Mouse (Mus musculus) frontal cortex, postnatal 14 days (tissue): ENCODE results near the gene Ccnt2.
A peak's percentile ranks its signal among the peaks of the same experiment; 100 is the strongest.
"Not testable (repeated sequence)": the region's sequence is repeated elsewhere in the genome, so short reads cannot be mapped to it uniquely, and the experiment has no call there.

Experiments
- DNase-seq, 2 experiments: peaks; one replicate each; pipeline ENCODE4 v3.0.0; 2022; ENCODE audit warnings: low spot score in 2 of 2

Gene Ccnt2

DNA sequence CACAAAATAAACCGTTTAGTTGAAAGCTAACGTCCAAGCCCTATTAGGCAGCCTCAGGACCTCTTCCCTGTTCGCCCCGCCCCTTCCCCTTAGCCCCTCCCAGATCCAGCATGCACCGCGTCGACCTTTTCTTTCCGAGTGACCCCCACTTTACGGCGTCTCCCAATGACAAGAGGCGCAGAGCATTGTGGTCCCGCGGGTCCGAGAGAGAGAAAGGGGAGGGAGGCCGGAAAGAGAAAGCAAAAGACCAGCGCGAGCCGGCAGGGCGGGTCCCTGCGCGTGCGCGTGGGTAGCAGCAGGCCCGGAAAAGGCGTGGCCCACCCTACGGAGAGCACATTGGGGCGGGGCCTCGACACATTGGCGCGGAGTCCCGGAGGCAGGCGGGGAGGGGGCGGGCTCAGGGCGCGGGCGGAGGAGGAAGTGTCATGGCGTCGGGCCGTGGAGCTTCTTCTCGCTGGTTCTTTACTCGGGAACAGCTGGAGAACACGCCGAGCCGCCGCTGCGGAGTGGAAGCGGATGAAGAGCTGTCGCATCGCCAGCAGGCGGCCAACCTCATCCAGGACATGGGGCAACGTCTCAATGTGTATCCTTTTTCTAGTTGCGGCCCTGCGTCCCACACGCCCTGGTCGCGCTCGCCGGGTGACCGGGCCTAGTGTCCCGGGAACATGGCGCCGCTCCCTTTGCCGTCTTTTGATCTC is at the start of gene Ccnt2:
TSS of gene Ccnt2 (plus strand) at position 362 of the 698 bp plus-strand sequence.
- peak; percentile 98 to 99 for DNase-seq

DNA sequence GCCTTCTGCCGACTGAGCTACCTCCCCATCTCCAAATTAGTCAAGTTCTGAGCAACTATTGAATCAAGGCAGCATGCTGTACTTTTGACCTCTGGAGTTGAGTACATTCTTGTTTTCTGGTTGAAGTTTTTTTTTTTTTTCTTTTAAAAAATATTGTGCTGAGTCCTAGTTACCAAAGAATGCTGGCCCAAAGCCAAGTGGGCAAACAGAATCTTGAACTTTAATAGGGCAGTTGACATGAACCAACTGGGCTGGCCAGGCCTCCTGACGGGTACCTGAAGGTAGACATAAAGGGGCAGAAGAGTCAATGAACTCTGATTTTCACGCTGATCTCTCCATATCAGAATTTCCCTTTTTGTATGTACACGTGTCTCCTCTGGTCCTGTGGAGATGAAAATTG is 44.9 kb upstream of the Ccnt2 start, which contains the start of gene Acmsd:
TSS of gene Acmsd (plus strand) at position 318 of the 400 bp plus-strand sequence.
- DNase-seq, result no peak

DNA sequence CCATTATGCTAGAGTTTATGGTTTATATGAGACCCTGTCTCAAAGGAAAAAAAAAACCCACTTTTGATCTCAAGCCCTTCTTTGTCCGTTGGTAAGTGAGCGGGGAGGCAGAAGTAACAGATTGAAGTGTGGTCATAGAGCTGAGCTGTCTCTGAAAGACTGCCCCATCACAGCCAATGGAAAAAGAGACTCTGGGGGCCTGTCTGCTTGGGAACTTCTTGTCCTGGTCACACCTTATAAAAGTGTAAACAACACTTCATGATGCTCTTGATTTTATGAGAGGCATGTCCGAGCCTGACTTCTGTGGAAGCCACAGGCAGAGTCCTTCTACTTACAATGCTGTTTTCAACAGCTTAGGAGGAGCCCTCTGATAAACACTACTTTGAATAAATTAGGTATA is 42.9 kb upstream of the Ccnt2 start:
- DNase-seq, result no peak

DNA sequence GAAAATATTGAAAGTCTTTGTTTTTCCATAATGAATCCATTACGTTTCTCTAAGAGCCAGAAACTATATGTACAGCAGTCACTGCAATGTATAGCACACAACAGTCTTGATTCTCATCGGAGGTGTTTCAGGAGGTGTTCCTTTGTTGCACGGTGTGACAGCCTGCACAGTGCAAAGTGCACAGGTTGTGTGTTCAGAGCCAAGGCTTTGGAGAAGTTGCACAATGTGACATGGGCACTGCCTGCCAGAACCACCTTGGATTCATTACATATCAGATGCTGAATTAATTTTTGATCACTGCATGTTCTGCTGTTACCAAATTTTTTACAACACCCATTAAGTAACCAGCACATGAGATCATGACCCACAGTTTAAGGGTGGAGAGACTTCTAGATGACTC is 41.5 kb upstream of the Ccnt2 start:
- no peak for DNase-seq

DNA sequence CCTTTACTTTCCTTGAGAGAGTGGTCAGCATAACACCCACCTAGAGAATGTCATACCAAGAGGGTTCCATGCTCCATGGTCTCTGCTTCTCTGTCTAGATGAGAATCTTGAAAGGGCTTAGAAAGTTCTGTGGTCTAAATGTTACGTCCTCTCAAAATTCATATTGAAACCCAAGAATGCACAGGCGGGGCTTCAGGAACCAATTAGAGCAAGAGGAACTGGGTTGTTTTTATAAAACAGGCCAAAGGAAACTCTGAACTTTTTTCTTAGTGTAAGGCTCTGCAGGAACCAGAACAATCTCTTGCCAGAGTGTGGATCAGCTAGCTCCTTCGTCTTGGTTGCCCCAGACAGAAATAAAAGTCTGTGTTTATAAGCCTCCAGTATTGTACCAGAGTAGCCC is 41.1 kb upstream of the Ccnt2 start:
- DNase-seq, result no peak

DNA sequence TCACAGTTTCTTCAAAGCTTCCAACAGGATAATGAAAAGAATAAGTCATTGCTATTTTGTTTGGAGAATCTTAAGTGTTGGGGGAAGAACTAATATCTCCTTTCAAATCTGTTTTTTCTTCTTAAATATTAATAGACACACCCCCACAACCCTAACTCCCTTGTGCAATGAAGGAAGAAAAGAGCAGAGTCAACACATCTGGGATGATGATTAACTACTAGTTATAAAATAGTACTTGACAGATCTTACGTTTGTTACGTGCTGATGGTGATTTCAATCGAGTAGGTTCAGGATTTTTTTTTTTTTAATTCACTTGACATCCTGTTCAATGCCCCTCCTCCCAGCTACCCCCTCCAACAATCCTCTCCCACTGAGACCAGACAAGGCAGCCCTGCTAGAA is 38.6 kb upstream of the Ccnt2 start:
- DNase-seq, result no peak

DNA sequence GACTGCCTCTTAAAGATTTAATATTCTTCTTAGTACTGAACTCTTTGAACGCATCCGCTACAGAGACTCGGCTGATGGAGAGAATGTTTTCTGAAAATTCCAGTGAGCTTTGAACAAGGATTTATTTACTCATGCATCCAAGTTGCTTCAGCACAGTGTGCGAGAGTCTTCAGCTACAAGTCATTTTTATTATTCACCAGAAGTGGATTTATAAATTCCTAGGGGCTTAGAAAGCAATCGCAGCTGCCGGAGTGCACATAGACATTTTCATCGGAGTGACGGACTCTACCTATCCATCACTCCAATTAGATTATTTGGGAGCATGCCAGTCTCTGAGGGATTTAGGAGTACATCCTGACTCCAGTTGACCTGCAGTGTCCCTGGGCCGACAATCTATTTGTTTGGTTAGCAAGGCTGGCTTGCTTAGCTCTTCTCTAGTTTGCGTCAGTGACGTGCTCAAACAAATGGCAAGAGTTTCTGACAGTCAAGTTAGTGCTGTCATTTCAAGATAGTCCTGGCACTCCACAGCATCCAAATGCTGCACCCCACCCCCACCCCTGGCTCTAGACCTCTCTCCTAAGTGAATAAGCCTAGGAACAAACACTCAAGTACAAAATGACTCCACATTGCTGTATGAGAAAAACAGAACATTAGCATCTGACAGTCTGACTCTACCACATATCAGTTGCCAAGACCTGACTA is 23.4 kb upstream of the Ccnt2 start:
- DNase-seq, result no peak

DNA sequence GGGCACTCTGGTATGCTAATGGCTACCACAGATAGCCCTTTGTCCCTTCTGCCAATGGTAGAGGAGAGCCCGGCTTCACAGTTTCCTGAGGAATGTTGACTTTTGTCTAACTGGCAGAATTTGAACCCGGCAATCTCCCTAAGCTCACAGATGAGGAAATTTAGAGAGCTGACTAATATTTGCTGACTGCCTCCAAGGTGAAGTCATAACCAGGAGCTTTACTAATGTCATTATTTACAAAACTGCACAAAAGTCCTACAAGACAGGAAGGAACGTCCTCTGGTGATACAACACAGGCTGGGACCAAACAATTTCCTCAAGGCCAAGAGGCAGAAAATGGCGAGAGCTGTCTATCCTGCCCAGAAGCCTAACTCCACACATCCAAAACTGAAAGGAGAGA is 18.2 kb upstream of the Ccnt2 start:
- DNase-seq, result no peak

DNA sequence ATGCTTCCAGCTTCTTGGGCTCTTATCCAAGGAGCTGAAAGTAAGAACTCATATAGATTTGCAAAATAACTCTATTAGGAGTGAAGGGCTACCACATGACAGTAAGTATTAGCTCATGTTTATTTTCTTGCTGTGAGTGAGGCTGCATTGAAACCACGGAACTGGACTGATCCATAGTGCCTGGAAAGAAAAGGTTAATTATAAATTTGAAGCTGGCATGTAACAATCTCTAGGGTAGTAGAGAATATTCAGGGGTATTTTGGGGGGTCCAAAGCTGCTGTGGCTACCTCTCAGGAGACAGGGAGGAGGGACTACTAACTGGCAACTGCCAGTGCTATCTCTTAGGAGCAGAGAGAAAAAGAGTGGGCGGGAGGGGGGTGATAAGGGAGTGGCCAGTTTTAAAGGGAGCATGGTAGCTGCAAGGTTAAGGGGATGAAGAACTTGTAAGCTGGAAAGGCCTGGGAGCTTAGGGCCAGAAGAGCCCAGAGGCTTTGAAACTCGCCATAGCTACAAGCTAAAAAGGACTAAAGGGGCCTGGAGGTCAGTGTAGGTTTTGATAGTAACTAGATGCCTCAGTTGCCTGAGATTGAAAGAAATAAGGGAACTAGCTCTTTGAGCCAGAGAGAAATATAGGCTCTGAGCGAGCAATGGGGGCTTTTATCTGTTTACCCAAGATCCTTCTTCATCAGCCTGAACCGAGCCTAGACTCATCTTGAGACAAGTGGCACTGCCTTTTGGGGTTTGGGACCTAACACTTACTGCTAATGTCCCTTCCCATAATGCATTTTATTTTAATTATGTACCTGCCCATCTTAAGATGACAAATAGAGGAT is 17.4 kb upstream of the Ccnt2 start:
- no peak for DNase-seq

DNA sequence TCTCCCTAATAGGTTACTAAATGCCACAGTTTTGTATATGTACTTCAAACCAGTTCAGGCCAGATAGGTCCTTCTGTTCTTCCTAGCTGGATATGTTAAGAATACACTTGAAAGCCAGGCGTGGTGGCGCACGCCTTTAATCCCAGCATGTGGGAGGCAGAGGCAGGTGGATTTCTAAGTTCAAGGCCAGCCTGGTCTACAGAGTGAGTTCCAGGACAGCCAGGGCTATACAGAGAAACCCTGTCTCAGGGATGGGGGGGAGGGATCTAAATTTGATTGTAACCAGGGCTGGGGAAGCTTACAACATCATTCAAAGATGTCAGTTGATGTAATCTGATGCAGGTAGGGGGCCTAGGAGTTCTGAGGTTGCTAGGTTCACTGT is 16.8 kb upstream of the Ccnt2 start:
- not testable (repeated sequence) for DNase-seq

DNA sequence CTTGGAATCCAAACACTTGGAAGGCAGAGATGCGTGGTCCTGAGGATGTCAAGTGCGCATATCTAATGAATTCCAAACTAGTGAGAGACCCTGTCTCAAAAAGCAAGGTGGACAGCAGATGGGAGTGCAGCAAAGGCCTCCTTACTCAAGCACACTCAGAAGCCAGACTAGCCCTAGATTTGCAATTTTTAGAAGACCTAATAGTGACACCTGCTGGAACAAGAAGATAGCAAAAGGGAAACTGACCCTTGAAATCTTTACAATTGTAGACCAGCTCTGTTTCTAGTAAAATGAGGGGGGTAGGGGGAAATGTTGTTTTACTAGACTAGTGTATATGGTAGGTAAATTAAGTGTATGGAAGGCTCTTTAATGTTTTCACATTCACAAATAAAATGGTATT is 8.5 kb upstream of the Ccnt2 start:
- DNase-seq, result no peak

DNA sequence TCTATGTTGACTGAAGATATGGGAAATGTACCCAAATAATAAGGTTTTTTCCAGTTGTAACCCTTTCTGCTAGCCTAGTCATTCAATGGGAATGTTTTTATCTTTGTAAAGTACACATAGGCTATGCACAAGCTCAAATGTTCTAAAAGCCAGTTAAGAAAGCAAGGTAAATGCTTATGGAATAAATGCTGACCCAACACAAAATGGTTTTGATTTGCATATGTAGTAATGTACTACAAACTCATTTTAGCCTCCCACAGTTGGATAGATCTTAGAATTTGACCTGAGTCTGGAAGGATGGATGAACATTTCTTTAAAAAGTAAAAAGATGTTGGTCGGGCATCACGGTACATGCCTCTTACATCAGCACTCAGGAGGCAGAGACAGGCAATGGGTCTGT is 7.2 kb upstream of the Ccnt2 start:
- DNase-seq, result no peak

DNA sequence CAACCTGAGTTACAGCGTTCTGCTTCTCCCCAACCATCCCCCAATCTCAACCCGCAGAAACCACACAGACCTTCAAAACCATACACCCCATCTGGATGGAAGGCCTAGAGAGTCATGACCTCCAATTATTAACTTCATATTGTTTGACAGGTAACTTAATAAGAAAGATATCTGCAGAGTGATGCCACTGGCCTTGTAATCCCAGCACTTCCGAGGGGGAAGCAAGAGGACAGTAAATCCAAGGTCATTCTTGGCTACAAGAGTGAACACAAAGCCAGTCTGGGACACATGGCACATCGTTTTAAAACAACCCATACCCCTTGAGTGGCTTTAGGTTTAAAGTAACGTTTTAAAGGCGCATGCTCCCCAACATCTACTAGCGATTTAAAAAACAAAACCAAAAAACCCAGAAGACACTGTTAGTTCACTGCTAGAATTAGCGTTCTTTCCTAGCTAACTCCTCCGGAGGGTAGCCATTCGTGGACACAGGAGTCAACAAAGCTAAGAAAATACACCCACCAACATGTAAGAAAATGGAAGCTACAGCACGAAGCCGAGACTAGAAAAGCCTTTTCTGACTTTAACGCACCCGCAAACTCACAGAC is 664 bp upstream of the Ccnt2 start:
- no peak for DNase-seq

DNA sequence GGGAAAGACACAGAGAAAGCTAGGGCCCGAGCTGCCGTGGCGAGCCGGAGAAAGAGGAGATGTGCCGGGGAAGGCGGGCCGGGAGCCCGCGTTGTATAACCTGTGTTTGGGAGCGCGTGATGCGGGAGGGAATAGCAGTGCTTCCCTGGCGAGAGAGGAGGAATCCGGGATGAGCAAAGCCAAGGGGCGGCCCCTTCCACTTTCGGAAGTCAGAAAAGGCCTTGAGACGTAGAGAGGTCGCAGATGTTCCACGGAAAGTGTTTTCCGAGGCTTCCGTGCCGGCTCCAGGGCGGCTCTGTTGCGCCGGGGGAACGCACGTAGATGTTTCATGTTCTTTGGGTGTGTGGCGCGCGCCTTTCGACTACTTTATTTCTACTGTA is 527 bp downstream of the Ccnt2 start:
- no peak for DNase-seq

DNA sequence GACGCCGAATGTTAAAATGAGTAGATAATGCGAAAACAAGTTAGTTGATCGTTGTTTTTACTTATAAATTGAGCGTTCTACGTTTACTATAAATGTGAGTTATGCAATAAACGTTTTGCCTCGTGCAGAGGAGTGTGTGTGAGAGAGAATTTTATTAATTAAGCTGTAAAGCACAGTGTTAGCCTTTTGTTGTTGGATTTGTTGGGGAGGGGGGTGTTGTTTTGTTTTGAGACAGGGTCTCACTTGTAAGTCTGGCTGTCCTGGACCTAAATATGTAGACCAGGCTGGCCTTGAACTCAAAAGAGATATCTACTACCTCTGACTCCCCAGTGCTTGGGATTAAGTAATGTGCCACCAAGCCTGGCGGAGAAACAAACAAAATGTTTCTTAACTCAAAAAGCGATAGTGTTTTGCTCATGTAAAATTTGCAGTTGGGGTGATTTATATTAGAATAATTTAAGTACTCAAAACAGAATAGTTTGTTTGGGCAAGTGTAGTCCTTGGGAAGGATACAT is 1.3 kb downstream of the Ccnt2 start:
- DNase-seq, result no peak

DNA sequence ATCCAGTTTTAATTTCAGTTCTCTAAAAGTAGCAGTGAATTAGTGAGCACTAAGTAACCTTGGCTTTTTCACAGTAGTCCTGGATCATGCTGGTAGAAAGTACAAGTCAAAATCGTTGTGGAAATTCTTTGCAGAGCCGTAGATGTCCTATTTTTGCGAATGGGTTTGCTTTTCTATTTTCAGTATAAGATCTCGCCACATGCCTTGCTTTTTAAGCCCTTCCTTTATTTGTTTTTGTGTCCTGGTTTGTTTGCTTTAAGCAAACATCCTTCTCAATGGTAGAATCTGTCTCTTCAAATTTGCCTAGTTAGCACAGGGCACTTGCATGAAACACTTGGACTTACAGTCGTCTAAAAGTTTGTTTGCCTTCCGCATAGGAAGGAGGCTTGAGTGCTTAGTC is 2.3 kb downstream of the Ccnt2 start:
- DNase-seq, result no peak

DNA sequence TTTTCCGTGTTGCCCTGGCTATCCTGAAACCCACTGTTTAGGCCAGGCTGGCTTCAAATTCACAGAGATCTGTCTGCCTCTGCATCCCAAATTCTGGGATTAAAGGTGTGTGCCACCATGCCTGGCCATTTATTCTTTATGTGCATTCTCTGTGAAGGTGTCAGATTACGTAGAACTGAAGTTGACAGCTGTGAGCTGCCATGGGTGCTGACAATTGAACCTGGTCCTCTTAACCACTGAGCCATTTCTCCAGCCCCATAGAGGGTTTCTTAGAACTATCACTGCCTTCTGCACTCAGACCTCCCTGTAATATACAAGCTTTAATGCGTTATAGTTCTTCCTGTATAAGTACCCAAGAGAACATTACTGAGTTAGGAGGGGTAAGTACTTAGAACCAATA is 4.6 kb downstream of the Ccnt2 start:
- no peak for DNase-seq

DNA sequence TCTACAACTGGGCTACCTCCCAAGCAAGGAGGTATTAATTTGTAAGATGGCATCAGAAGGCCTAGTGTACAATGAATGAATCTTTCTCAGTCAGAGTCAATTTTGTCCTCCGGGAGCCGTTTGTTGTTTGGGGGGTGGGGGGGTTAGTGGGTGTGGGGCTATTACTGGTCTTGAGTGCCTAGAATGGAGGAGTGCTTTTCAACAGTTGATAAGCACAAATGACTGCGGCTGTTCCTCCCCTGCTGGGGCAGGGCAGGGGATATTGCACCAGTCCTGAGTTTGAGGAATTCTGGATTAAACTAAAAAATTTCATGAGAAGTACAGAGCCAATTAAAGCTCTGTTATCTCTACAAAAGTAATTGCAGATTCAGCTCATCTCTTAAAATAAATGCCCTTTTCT is 6.2 kb downstream of the Ccnt2 start:
- no peak for DNase-seq

DNA sequence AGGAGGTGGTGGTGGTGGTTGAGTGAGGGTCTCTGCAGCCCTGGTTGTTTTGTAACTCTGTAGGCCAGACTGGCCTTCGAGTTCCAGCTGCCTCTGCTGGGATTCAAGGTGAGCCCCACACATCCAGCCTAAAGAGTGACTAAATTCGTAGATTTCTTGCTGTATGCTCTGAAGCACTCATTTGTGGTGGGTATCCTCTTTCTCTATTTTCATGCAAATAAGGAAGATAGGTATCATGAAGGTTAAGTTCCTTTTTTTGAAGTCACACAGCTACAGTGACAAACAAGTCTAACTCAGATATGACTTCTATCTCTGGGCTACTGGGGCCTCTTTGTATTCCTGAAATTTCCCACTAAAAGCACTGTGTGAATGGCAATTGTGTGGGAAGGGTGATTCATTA is 6.9 kb downstream of the Ccnt2 start:
- DNase-seq, result no peak

DNA sequence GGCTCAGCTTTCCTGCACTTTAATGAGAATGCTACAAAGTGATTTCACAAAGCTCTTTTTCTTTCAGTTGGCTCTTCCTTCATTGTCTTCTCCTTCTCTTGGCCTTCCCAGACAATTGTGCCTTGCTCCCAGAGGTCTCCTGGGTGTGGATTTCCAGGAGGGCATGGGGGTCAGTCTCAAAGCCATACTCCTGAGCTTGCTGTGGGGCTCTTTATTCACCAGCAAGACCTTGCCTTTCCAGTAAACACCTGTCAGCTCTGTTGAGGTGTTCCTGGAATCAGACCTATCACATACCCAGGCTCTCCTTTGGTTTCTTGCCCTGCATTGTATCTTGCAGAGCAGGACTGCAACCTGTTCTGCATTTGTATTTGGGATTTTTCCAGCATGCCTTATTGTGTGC is 9.9 kb downstream of the Ccnt2 start:
- DNase-seq, result no peak

DNA sequence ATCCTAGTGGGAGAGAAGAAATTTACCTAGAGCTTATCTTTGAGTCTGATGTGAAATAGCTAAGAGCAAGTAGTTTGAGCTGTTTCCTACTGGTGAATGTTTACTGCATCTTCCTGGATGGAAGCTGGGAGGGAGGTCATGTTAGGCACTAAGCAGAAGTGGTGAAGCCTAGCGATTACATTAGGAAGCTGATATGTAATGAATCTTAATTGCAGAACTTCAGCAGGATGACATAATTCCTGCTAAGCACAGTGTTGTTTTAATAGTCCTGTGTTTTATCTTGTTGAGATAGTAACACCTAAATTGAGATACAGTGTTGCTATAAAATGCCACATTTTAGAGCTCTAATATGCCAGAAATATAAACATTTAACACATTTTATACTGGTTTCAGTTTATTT is 11.9 kb downstream of the Ccnt2 start:
- DNase-seq, result no peak

DNA sequence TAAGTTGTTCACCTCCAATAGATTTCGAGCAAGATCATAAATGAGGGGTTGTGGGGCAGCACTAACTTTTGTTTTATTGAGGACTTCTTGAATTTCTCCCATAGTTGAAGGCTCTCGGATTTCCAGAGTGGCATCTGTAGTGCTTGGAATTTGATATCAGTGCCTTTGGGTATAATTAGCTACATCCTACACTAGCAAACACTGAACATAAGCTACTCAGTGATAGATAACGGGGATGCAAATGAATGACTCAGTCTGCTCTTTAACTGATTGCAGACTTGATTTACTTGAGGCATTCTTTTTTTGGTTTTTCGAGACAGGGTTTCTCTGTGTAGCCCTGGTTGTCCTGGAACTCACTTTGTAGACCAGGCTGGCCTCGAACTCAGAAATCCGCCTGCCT is 15.0 kb downstream of the Ccnt2 start:
- DNase-seq, result no peak
